Mouse (Mus musculus) gastrocnemius, postnatal 36 days (tissue): ENCODE data around the gene Acbd6. TPM values are rescaled to one million over a fixed set of nuclear protein-coding genes. Genes with fewer than 3 reads are reported as not detected.

Experiments
- DNase-seq, 2 experiments: peaks; one replicate each; pipeline ENCODE4 v3.0.0; 2022
- intact Hi-C: fragments of 180-260 bp; cut with DNase I; formaldehyde crosslinking; loops from one replicate; pipeline ENCODE4 v1.15.1; 2025
- total RNA-seq, 2 experiments: library from RNA; stranded (reverse); gene quantifications; 2 replicates each; pipeline ENCODE4 v1.2.3; 2021

The Acbd6 gene
- total RNA-seq, 2 experiments from 2014 or later, result 47.6 to 54.0 TPM

DNA sequence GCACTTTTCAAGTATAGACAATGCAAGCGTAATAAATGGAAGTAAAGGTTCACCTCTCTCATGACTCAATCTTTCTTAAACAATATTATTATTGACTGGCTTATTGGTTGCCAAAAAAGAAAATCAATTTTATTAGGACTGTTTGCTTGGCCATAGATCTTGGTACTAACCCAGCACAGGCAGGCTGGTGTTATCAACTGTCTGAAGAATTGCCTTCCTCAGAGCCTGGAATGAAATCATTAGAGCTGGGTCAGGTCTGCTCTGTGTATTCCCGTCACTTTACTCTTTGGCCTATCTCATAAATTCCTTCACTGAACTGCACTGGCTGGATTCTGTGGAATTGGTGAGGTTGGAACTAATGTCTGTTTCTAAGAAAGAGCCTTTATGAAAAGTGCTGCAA is 69.8 kb downstream of the Acbd6 start:
- no peak for DNase-seq
- intact Hi-C loops, result no loop called here

DNA sequence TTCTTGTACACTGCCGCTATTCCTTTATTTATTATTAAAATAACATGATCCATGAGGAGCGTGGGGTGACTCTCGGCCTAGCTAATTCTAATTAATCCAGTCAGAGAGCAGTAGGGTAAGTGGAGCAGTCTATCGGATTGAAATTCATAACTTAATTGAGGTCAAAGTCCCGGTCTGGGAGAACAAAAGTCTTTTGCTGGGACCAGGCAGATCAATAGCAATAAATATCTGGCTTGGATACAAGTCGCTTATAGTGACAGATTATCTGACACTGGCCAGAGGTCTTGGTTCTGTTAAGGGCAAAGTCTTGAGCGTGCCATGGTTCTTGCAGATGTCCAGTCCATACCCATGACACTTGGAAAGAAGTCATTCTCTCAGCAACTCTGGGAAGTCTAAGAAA is 78.7 kb downstream of the Acbd6 start:
- no peak for DNase-seq
- intact Hi-C loops, result no loop called here

DNA sequence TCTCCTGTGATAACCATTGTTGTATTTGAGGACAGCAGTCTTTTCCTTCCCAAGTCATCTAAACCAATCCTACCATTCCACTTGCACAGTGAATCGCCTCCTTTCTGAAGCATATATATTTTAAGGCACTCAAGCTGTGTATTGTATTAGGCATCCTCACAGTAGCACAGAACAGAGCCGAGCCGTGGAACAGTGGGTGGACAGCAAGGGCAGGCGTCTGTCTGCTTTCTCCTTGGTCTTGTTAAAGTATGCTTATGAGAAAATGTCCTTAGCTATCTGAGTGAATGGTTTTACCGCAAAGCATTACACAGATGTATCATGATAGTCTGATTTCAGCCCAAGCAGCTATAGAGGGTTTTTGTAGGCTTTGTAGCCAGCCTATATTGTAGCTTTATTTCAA is 87.9 kb downstream of the Acbd6 start:
- intact Hi-C loops, result no loop called here
- DNase-seq, result no peak

DNA sequence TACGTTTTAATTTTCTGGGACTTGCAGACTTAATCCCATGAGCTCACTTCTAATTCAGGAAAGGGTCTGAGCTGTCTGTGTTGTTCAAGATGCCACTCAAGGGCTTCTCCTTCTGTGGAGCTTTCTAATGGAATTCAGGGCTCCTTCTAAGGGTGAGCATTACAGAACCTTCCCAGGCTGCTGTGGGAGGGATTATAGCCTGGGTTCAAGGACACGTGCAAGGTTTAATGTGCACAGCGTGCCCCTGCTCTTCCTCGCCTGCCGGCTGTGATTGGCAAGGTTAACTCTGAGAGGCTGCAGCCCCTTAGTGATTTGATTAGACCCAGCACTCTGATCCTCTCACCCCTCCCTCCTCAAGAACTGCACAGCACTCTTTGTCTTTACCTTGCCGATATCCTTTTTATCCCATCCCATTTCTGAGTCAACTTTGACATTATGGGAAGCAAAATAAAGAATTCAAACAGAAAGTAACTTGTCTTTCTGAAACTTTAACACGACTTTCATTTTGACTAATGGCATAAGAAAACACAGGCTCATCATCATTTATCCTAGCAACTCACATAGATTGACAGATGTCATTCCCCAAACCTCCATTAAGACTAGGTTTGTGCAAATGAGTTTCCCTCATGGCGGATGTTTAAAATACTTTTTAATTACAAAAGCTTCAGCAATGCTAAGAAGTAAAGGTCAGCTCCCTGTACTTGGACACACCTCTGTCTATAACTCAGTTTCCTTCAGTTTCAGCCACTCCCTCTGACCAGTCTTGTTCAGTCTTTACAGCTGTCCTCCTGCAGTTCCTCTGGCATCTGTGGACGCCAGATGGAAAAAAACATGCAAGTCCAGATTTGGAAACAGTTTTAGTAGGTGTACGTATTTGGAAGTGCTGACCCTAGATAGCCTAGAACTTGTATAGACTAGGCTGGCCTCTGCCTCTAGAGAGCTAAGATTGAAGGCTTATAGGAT is 88.7 kb downstream of the Acbd6 start:
- DNase-seq, result no peak
- intact Hi-C loops, result no loop called here

DNA sequence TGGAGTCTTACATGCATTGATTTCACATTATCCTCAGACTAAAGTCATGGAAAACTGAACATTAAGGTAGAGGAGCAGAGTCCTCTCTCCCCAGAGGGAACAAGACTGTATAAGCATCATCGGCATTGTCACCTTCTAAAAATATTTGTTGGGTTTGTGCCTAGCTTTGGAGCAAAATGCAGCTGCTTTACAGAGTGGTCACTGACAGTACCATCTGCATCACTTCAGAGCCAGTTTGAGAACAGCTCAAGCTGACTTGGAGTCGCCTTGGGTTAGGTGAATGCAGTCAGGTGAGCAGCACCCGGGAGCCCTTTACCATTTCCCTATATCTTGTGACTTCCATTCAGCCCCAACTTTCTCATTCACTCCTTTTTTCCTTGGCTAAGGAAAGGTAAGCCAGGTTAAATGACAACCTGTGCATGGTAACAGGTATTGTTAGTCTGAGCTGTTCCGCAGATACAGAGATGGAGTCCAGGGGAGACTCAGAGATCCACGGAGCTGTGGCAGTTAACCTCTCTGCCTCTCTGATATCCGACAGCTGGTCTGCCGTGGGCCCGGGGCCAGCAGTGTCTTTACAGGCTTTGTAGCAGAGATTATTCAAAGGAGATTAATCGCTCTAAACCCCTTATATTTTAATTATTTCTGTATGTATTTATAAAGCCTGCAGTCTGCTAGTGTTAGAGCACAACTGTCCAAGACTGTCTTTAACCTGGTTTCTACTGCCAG is 92.4 kb downstream of the Acbd6 start:
- no peak for DNase-seq
- intact Hi-C loops, result no loop called here

DNA sequence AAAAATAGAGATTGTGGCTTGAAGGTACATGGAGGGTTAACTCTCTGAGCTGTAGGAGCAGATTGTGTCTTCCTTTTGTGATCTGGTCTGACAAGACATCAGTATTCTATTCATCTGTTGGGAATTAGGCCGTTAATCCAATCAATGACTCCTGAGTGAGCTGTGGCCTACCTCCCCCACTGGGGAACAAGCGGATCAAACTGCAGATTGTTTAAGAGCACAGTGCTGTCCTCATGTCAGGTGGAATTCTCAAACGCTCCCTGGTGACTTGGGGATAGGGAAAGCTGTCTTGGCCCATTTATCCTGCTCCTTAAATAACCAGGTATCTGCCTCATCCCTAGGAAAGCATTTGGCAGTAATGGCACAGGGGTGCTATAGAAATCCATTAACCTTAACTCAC is 97.0 kb downstream of the Acbd6 start:
- DNase-seq, result no peak
- intact Hi-C loops, result no loop called here

DNA sequence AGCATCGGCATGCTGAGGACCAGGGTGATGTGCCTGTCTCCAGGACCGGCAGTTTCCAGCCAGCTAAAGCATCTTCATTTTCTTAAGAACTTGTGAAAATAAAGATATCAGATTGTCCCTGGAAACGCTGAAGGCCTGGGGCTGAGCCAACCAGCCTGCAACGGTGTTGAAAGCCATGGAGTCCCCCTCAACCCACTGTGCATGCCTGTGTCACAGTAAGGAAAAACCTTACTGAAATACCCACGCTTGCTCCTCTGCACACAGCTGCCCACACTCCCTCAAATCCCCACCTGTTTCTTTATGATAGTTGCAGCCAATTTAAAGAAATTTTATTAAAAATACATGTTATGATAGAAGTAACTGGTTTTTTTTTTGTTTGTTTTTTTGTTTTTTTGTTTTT is 98.4 kb downstream of the Acbd6 start:
- intact Hi-C loops, result no loop called here
- DNase-seq, result no peak

DNA sequence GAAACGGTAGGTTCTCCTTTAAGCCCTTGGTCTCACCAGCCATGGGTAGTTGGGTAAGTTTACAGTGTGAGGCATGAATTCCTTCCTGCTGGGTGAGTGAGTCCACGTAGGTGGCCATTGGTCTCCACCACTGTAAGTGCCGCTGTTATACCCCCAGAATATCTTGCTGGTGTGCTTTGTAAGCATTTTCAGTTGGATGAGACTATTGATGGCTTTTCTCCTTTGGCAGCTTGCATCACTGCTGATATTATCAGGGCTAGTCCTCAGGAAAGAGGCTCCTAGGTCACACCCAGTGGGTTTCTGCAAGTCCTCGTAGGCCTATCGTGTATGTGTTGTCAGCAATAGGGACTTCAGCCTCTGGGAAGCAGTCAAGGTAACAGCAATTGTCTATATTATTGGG is 106.1 kb downstream of the Acbd6 start:
- intact Hi-C loops, result no loop called here
- DNase-seq, result no peak

DNA sequence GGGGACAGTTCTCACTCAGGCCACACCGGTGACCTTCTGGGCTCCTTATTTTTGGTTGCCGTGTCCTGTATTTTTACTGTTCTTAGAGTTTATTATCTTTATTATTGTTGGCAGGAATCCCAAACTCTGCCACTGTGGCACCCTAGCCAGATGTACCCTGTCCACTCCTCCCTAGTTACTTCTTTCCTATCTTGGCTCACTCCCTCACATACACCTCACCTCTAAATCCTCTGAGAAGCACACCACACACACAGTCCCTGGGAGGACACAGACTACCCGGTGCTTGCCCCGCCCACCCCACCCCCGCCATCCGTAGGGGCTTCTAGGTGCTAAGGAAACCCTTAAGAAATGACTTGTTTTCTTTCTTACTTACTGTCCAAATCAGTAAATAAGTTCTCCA is 117.7 kb downstream of the Acbd6 start:
- intact Hi-C loops, result no loop called here
- no peak for DNase-seq

DNA sequence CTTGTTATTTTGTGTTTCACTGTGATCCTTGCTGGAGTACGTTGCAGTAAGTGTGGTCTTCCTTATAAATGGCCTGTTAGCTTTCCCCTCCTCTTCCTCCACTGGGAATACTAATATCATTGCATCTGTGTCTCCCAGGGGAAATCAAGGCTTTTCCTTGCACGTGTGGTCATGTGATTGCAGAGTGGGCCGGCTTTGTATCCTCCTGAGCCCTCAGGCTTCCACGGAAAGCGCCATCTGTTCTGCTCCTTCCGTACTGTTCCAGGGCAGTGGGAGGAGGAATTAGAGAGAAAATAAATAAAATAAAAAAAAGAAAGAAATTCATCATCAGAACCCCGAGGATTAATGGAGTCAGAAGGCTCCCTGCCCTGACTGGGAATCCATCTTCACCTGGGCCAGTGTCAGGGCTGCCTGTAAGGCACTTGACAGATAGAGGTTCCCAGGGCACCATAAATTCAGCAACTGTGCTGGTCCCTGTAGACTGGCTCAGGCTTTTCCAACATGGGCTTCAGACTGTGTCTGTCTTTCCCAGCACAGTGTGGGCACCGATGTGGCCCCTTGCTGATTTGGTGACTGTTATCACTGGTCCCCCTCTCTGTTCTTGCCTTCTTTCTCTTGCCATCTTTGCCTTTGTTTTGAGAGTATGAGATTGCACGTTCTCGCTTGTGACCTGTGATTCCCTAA is 123.3 kb downstream of the Acbd6 start:
- intact Hi-C loops, result no loop called here
- no peak for DNase-seq

DNA sequence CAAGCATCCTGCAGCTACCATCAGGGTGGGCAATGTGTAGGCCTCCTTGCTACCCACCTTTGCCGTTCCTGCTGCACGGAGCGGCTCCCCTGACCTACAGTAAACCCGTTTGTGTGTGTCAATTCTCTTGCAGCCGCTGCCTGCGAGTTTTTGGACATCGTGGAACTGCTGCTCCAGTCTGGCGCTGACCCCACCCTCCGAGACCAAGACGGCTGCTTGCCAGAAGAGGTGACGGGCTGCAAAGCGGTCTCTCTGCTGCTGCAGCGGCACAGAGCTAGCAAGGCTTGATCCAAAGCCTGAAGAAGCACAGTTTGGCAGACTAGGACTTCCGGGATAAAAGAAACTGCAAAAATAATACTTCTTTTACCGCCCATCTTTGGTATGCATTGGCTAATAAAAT is 128.9 kb downstream of the Acbd6 start:
- intact Hi-C loops, result no loop called here

DNA sequence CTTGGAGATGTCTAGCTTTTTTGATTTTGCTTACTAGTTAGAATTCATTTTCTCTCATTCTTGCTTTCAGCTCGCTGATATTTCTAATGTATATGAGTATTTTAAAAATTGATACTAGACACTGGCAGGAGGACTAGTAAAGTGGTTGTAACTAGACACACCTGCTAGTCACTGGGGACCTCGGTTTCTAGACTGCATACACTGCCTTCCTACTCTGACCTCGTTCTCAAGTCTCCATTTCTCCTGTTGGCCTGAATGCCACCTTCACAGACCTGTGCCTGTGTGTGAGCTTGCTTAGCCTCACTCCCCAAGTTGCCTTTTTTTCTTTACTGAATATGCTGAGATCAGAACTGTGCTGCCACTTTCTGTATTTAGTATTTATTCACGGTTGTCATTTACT is 131.2 kb downstream of the Acbd6 start:
- intact Hi-C loops, result no loop called here

More for the DNA sequence above, 128.9 kb downstream of the Acbd6 start:
- DNase-seq, result peak in 1 of 2 experiments; percentile 15

DNA sequence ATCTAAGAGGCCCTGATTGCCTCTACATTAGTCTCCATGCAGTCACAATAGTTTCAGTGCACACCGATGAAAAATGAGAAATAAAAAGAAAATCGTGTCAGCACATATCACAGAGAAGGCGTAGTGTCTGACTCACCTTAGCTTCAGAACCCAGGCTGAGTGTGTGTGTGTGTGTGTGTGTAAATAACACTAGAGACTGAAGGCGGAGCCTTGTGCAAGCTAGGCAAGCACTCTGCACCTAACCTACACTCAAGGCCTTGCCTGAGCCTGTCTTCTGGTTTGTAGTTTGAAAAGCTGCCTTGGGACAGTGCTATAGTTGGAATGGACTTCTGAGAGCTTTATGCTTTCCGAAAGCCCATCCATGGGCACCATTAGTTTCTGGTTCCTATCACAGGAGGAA is 131.6 kb downstream of the Acbd6 start:
- no peak for DNase-seq
- intact Hi-C loops, result no loop called here

More for the DNA sequence above, 131.2 kb downstream of the Acbd6 start:
- no peak for DNase-seq

DNA sequence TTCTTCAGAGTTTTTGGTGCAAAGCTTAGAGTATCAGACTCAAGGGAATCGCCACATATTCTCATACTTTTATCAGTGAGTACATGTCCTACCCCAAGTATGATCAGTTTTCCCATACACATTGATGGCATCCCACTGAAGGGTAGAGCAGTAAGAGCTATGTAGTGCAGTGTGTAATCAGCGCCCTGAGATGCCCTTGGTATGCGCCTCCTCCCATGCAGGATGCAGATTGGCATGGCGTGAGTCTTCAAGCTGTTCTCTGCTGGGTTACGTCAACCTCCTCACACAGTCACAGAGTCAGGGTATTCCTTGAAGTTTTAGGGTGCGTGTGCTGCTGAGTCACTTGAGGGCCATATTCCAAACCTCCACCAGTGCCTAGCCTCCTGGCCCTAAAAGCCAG is 134.3 kb downstream of the Acbd6 start:
- intact Hi-C loops, result no loop called here
- DNase-seq, result no peak

DNA sequence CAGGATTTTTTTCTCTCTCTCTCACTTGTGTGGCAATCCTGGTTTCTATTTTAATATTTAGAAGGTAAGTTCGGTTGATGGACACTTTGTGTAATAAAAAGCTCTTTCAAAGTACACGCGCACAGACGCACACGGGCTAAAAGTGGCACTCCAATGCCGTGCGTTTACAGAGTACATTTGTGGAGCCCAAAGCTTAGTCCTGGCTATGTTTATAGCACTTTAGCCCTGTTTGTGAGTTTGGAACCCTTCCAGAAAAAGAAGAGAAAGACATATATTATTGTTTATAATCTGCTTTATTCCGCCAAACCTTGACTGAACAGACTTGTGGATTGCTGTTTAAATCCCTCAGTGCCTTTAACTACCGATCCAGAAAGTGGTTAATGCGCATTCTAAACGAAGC is 135.1 kb downstream of the Acbd6 start:
- intact Hi-C loops, result no loop called here
- DNase-seq, result no peak

DNA sequence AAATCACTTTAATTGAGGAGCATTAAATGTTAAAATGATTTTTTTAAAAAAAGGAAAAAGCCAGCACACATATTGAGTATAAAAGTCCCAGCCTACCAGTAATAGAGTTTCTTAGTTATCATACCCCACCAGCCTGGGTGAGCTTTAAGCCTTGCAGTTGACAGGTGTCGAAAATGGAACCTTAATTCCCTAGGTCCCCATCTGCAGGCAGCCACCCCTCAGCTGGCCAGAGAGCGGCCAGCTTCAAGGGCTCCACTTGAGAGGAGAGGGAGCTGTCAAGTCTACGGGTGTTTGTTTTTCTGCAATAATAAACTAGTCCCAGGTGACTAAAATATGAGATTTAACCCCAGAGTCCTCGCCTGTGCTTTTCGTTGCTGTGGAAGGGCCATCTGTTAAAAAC is 135.5 kb downstream of the Acbd6 start:
- intact Hi-C loops, result no loop called here
- no peak for DNase-seq

DNA sequence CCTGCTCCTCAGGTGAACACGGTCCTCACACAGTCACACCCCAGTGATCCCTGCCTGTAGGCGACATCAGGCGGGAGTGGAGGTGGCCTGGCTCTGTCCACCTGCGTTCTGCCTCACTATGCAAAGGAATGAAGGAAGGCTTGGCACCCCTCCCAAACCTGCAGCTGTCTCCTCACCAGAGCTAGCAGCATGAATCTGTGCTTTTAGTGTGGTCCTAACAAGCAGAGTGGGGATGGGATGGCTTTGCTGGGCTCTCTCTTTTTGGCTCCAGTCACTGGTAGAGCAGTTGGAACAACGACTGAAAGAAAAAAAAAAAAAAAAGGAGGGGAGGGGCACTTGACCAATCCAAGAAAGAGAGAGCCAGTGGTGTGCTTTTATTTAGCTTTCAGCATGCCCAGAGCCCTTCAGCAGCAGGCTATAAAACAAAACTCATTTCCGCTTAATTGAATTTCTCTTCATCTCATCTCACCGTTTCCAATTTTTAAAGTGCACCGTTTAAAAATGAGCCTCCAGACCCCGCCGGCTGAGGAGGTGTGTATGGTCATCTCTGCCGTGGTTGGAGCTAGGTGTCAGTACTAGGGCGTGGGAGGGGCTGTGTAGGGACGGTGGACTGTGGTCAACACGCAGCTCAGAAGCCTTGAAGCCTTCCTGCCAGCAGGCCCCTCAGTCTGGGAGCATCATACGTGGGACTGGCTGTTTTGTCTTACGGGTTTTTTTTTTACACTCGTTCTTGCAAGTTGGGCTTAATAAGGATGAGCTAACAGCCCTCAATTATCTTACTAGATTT is 140.6 kb downstream of the Acbd6 start:
- no peak for DNase-seq
- intact Hi-C loops, result no loop called here

DNA sequence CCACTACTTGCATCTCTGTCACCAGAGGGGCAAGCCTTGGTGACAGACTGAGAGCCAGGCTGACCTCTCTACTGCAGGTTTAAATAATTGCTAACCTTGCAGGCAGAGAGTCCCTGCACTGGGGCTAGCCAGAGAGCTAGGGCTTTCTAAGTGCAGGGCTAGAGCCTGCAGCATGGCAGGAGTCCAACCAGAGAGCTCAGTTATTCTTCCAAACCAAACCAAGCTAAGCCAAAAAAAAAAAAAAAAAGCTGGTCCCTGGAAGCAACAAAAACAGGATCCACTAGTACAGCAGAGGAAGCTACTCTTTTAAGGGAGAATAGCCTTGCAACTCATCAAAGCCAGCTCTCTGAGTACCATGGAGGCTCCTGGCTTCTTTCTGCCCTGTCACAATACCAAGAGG is 143.0 kb downstream of the Acbd6 start:
- intact Hi-C loops, result no loop called here
- no peak for DNase-seq

DNA sequence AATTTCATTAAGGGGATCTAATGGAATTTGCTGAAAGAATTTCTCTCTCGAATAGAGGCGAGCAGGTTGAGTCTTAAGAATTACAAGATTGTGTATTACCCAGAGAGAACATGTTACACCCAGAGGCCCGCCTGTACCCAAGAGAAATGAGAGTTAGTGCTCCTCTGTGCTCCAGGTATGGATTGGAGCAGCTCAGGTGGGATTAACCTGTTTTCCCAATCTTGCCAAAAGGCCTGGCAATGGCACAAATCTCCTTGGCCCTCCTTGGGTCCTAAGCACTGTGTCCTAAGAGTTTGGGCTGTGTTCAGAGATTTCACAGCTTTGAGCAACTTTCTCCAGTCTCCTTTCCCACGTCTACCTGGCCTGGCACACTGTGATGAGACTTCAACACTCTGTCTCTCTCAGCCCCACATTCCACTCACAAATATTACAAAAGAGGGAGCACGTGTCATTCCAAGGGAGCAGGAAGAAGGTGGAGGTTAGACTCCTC is 145.3 kb downstream of the Acbd6 start:
- intact Hi-C loops, result no loop called here
- no peak for DNase-seq

DNA sequence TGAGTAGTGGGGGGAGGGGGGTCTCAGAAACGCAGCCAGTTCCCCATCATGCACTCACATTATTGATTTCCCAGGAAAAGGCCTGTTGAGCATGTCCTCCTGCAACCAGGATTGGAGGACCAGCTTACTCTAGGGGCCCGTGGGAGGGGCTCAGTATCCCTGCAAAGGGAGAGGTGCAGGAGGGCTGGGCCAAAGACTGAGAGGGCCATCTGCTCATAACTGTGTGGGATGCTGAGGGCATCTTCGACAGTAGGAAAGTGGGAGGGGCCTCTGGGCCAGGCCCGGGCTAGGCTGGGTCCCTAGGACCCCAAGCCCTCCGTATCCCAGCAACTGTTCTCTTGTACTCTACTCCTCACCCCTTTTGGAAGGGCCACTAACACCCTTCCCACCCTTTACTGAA is 146.3 kb downstream of the Acbd6 start:
- no peak for DNase-seq
- intact Hi-C loops, result no loop called here
